Mouse (Mus musculus): ENCODE data around the gene Mknk1.

Mknk1 gene

GRCm38 (mm10) chr4:115838696-115839641, at the start of gene Mknk1:
TSS of gene Mknk1 (plus strand) at chr4:115839198.
- peak; percentile 91 for DNase-seq (ENCODE audit: low read depth, low spot score)

GRCm38 (mm10) chr4:115790864-115791263, 48.1 kb upstream of the Mknk1 start:
- peak; percentile 62 for DNase-seq (ENCODE audit: low read depth, low spot score)

GRCm38 (mm10) chr4:115795360-115795759, 43.6 kb upstream of the Mknk1 start:
- DNase-seq (ENCODE audit: low read depth, low spot score) = no peak

GRCm38 (mm10) chr4:115799981-115800380, 39.0 kb upstream of the Mknk1 start:
- no peak for DNase-seq (ENCODE audit: low read depth, low spot score)

- no peak for DNase-seq (ENCODE audit: low read depth, low spot score)
Measured at GRCm38 (mm10) chr4:115812326-115812725, 26.7 kb upstream of the Mknk1 start.

GRCm38 (mm10) chr4:115815606-115816005, 23.4 kb upstream of the Mknk1 start:
- no peak for DNase-seq (ENCODE audit: low read depth, low spot score)

- DNase-seq (ENCODE audit: low read depth, low spot score) = no peak
Measured at GRCm38 (mm10) chr4:115820199-115820598, 18.8 kb upstream of the Mknk1 start.

GRCm38 (mm10) chr4:115820944-115821343, 18.1 kb upstream of the Mknk1 start:
- no peak for DNase-seq (ENCODE audit: low read depth, low spot score)

- DNase-seq (ENCODE audit: low read depth, low spot score) = no peak
Measured at GRCm38 (mm10) chr4:115821431-115821830, 17.6 kb upstream of the Mknk1 start.

- DNase-seq (ENCODE audit: low read depth, low spot score) = no peak
Measured at GRCm38 (mm10) chr4:115821928-115822327, 17.1 kb upstream of the Mknk1 start.

- DNase-seq (ENCODE audit: low read depth, low spot score) = no peak
Measured at GRCm38 (mm10) chr4:115824178-115824577, 14.8 kb upstream of the Mknk1 start.

GRCm38 (mm10) chr4:115825271-115825670, 13.7 kb upstream of the Mknk1 start:
- no peak for DNase-seq (ENCODE audit: low read depth, low spot score)

- DNase-seq (ENCODE audit: low read depth, low spot score) = no peak
Measured at GRCm38 (mm10) chr4:115827066-115827465, 11.9 kb upstream of the Mknk1 start.

GRCm38 (mm10) chr4:115827535-115827887, 11.5 kb upstream of the Mknk1 start:
- no peak for DNase-seq (ENCODE audit: low read depth, low spot score)

GRCm38 (mm10) chr4:115827888-115828571, 11.0 kb upstream of the Mknk1 start, which contains the start of gene Mob3c:
TSS of gene Mob3c (plus strand) at chr4:115828092.
- DNase-seq (ENCODE audit: low read depth, low spot score) = no peak

GRCm38 (mm10) chr4:115828572-115828902, 10.5 kb upstream of the Mknk1 start:
- DNase-seq (ENCODE audit: low read depth, low spot score) = no peak

- DNase-seq (ENCODE audit: low read depth, low spot score) = no peak
Measured at GRCm38 (mm10) chr4:115830491-115830890, 8.5 kb upstream of the Mknk1 start.

GRCm38 (mm10) chr4:115831221-115831620, 7.8 kb upstream of the Mknk1 start:
- DNase-seq (ENCODE audit: low read depth, low spot score) = no peak

GRCm38 (mm10) chr4:115832040-115832439, 7.0 kb upstream of the Mknk1 start:
- no peak for DNase-seq (ENCODE audit: low read depth, low spot score)

- no peak for DNase-seq (ENCODE audit: low read depth, low spot score)
Measured at GRCm38 (mm10) chr4:115835576-115835975, 3.4 kb upstream of the Mknk1 start.

GRCm38 (mm10) chr4:115838196-115838595, 802 bp upstream of the Mknk1 start:
- DNase-seq (ENCODE audit: low read depth, low spot score) = no peak

GRCm38 (mm10) chr4:115839956-115840355, 958 bp downstream of the Mknk1 start:
- DNase-seq (ENCODE audit: low read depth, low spot score) = no peak

GRCm38 (mm10) chr4:115840842-115841241, 1.8 kb downstream of the Mknk1 start:
- no peak for DNase-seq (ENCODE audit: low read depth, low spot score)
